Mouse (Mus musculus): ENCODE data around the gene Thpo. TPM values are rescaled to one million over a fixed set of nuclear protein-coding genes. Genes with fewer than 3 reads are reported as not detected.

Gene Thpo
- polyA plus RNA-seq, 2 experiments = 0.78 to 3.8 TPM

- WGBS = 59% methylated on average over 4 of the region's 4 CpGs
- no peak for TF ChIP-seq POLR2A (IDR thresholded peaks at IDR 0.05; ENCODE audit: borderline replicate concordance, extremely low read depth, insufficient read depth, insufficient read length)
- H3K4me2 ChIP-seq (replicated peaks; ENCODE audit: low read depth, low read length, severe bottlenecking) = no peak overlapping the region
- H3K9ac ChIP-seq (ENCODE audit: low read depth, low read length, severe bottlenecking) = no peak overlapping the region
- peaks cover 75% of the 10 kb centered on the region for H3K36me3 ChIP-seq (ENCODE audit: control insufficient read depth, insufficient read depth, low read length)
- DNase-seq (ENCODE audit: low spot score) (no peak), ATAC-seq (ENCODE audit: low FRiP score, low read depth) (no peak)
- no peaks in the 10 kb centered on the region for H3K27me3 ChIP-seq (ENCODE audit: control insufficient read depth, insufficient read depth, low read length)
- H3K4me3 ChIP-seq (replicated peaks; ENCODE audit: low read length) = no peak overlapping the region
- no peaks in the 10 kb centered on the region for H3K9me3 ChIP-seq (ENCODE audit: control insufficient read depth, low read length)
- no peak overlapping the region for H3K27ac ChIP-seq (replicated peaks; ENCODE audit: low read depth, low read length)
- H3K4me1 ChIP-seq (ENCODE audit: control insufficient read depth, insufficient read depth, low read length) = peaks cover 17% of the 10 kb centered on the region
Observed at GRCm38 (mm10) chr16:20676702-20677101, 57.6 kb downstream of the Thpo start.

DNA sequence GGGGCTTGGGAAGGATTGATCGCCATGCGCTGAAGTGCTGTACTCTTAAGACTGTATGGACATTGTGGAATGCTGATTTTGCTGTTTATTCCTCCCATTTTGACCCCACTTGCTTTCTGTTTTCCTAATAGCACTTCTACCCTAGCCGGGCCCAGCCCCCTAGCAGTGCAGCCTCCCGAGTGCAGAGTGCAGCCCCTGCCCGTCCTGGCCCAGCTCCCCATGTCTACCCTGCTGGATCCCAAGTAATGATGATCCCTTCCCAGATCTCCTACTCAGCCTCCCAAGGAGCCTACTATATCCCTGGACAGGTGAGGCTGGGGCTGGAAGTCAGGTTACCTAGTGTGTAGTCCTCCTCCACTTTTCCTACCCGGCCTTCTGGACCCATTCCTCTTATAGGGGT lies 59.1 kb downstream of the Thpo start:
- no peaks in the 10 kb centered on the region for H3K27me3 ChIP-seq (ENCODE audit: control insufficient read depth, insufficient read depth, low read length)
- no peak overlapping the region for H3K27ac ChIP-seq (replicated peaks; ENCODE audit: low read depth, low read length)
- DNase-seq (ENCODE audit: low spot score) (no peak), ATAC-seq (ENCODE audit: low FRiP score, low read depth) (no peak)
- no peak overlapping the region for H3K4me3 ChIP-seq (replicated peaks; ENCODE audit: low read length)
- peaks cover 17% of the 10 kb centered on the region for H3K4me1 ChIP-seq (ENCODE audit: control insufficient read depth, insufficient read depth, low read length)
- 0 out of 2 replicates have a peak overlapping the region, but pooled peaks have one; percentile 17 for H3K4me2 ChIP-seq (replicated peaks; ENCODE audit: low read depth, low read length, severe bottlenecking)
- H3K9ac ChIP-seq (ENCODE audit: low read depth, low read length, severe bottlenecking) = no peak overlapping the region
- H3K36me3 ChIP-seq (ENCODE audit: control insufficient read depth, insufficient read depth, low read length) = peaks cover 60% of the 10 kb centered on the region
- no peak for TF ChIP-seq POLR2A (IDR thresholded peaks at IDR 0.05; ENCODE audit: borderline replicate concordance, extremely low read depth, insufficient read depth, insufficient read length)
- no peaks in the 10 kb centered on the region for H3K9me3 ChIP-seq (ENCODE audit: control insufficient read depth, low read length)
- WGBS = 90% methylated on average over 6 of the region's 6 CpGs

Other genes starting within 250 kb of the Thpo start
- gene Eif2b5, start 235.7 kb downstream of the Thpo start, polyA plus RNA-seq (2012; rRNA removed) = 44.8 and 45.1 TPM in 2 replicates
- gene Eif2b5, start 235.7 kb downstream of the Thpo start, polyA plus RNA-seq (2014; fragmentation: Nextera tagmentation; extraction: Ambion mirVana) = 90.6 and 95.2 TPM in 2 replicates
- 74.8 and 99.8 TPM in 2 replicates for gene Dvl3, start 217.5 kb downstream of the Thpo start, polyA plus RNA-seq (2012; rRNA removed)
- gene Dvl3, start 217.5 kb downstream of the Thpo start, polyA plus RNA-seq (2014; fragmentation: Nextera tagmentation; extraction: Ambion mirVana) = 26.5 and 28.0 TPM in 2 replicates
- gene Ap2m1, start 199.0 kb downstream of the Thpo start, polyA plus RNA-seq (2012; rRNA removed) = 633 and 687 TPM in 2 replicates
- gene Ap2m1, start 199.0 kb downstream of the Thpo start, polyA plus RNA-seq (2014; fragmentation: Nextera tagmentation; extraction: Ambion mirVana) = 573 and 622 TPM in 2 replicates
- 56.0 and 57.8 TPM in 2 replicates for gene Abcf3, start 185.9 kb downstream of the Thpo start, polyA plus RNA-seq (2012; rRNA removed)
- gene Abcf3, start 185.9 kb downstream of the Thpo start, polyA plus RNA-seq (2014; fragmentation: Nextera tagmentation; extraction: Ambion mirVana) = 59.3 and 61.8 TPM in 2 replicates
- 2.0 and 2.5 TPM in 2 replicates for gene Vwa5b2, start 145.0 kb downstream of the Thpo start, polyA plus RNA-seq (2012; rRNA removed)
- 0.22 and 1.1 TPM in 2 replicates for gene Vwa5b2, start 145.0 kb downstream of the Thpo start, polyA plus RNA-seq (2014; fragmentation: Nextera tagmentation; extraction: Ambion mirVana)
- gene Eef1akmt4, start 122.9 kb downstream of the Thpo start, polyA plus RNA-seq (2012; rRNA removed) = 28.0 and 33.0 TPM in 2 replicates
- 38.8 and 44.1 TPM in 2 replicates for gene Eef1akmt4, start 122.9 kb downstream of the Thpo start, polyA plus RNA-seq (2014; fragmentation: Nextera tagmentation; extraction: Ambion mirVana)
- gene Gm49333, start 122.9 kb downstream of the Thpo start, polyA plus RNA-seq (2012; rRNA removed) = not detected in 2 replicates
- gene Gm49333, start 122.9 kb downstream of the Thpo start, polyA plus RNA-seq (2014; fragmentation: Nextera tagmentation; extraction: Ambion mirVana) = not detected in 2 replicates
- 27.4 and 43.5 TPM in 2 replicates for gene Alg3, start 122.8 kb downstream of the Thpo start, polyA plus RNA-seq (2012; rRNA removed)
- 43.0 and 43.6 TPM in 2 replicates for gene Alg3, start 122.8 kb downstream of the Thpo start, polyA plus RNA-seq (2014; fragmentation: Nextera tagmentation; extraction: Ambion mirVana)
- gene Camk2n2, start 113.2 kb downstream of the Thpo start, polyA plus RNA-seq (2012; rRNA removed) = 4.3 and 5.9 TPM in 2 replicates
- 1.0 and 1.1 TPM in 2 replicates for gene Camk2n2, start 113.2 kb downstream of the Thpo start, polyA plus RNA-seq (2014; fragmentation: Nextera tagmentation; extraction: Ambion mirVana)
- gene Ece2, start 104.7 kb downstream of the Thpo start, polyA plus RNA-seq (2012; rRNA removed) = 14.1 and 15.8 TPM in 2 replicates
- 3.9 and 4.1 TPM in 2 replicates for gene Ece2, start 104.7 kb downstream of the Thpo start, polyA plus RNA-seq (2014; fragmentation: Nextera tagmentation; extraction: Ambion mirVana)
- 156 and 180 TPM in 2 replicates for gene Psmd2, start 82.9 kb downstream of the Thpo start, polyA plus RNA-seq (2012; rRNA removed)
- 270 and 298 TPM in 2 replicates for gene Psmd2, start 82.9 kb downstream of the Thpo start, polyA plus RNA-seq (2014; fragmentation: Nextera tagmentation; extraction: Ambion mirVana)
- 299 and 374 TPM in 2 replicates for gene Eif4g1, start 66.2 kb downstream of the Thpo start, polyA plus RNA-seq (2012; rRNA removed)
- gene Eif4g1, start 66.2 kb downstream of the Thpo start, polyA plus RNA-seq (2014; fragmentation: Nextera tagmentation; extraction: Ambion mirVana) = 148 and 161 TPM in 2 replicates
- gene Fam131a, start 41.3 kb downstream of the Thpo start, polyA plus RNA-seq (2012; rRNA removed) = 15.6 and 21.3 TPM in 2 replicates
- 10.3 and 11.0 TPM in 2 replicates for gene Fam131a, start 41.3 kb downstream of the Thpo start, polyA plus RNA-seq (2014; fragmentation: Nextera tagmentation; extraction: Ambion mirVana)
- 65.1 and 77.0 TPM in 2 replicates for gene Polr2h, start 16.8 kb downstream of the Thpo start, polyA plus RNA-seq (2012; rRNA removed)
- gene Polr2h, start 16.8 kb downstream of the Thpo start, polyA plus RNA-seq (2014; fragmentation: Nextera tagmentation; extraction: Ambion mirVana) = 112 and 121 TPM in 2 replicates
- gene Clcn2, start 16.8 kb downstream of the Thpo start, polyA plus RNA-seq (2012; rRNA removed) = 72.9 and 102 TPM in 2 replicates
- 17.1 and 21.6 TPM in 2 replicates for gene Clcn2, start 16.8 kb downstream of the Thpo start, polyA plus RNA-seq (2014; fragmentation: Nextera tagmentation; extraction: Ambion mirVana)
- 38.9 and 47.1 TPM in 2 replicates for gene Chrd, start 1.4 kb downstream of the Thpo start, polyA plus RNA-seq (2012; rRNA removed)
- gene Chrd, start 1.4 kb downstream of the Thpo start, polyA plus RNA-seq (2014; fragmentation: Nextera tagmentation; extraction: Ambion mirVana) = 11.5 and 11.6 TPM in 2 replicates

Measured in limb, embryonic 14.5 days (tissue).